Mouse (Mus musculus): Measurements from ENCODE around the gene Gcnt2. TPM values are rescaled to one million over a fixed set of nuclear protein-coding genes. Genes with fewer than 3 reads are reported as not detected.

Gene Gcnt2
- 0.77 and 0.82 TPM in 2 replicates for polyA plus RNA-seq (2015; fragmentation: Nextera tagmentation; extraction: Ambion mirVana)

GRCm38 (mm10) chr13:40859652-40860399 is at the start of gene Gcnt2:
Gcnt2 (plus strand) TSS chr13:40859754.
- DNase-seq (ENCODE audit: low spot score), result no peak

- DNase-seq (ENCODE audit: low spot score), result no peak
Observed at GRCm38 (mm10) chr13:40820617-40821016, 38.9 kb upstream of the Gcnt2 start.

GRCm38 (mm10) chr13:40821911-40822310 is 37.6 kb upstream of the Gcnt2 start:
- DNase-seq (ENCODE audit: low spot score), result no peak

GRCm38 (mm10) chr13:40841146-40841787 is 18.3 kb upstream of the Gcnt2 start:
- DNase-seq (ENCODE audit: low spot score), result no peak

- no peak for DNase-seq (ENCODE audit: low spot score)
Observed at GRCm38 (mm10) chr13:40842141-40842540, 17.4 kb upstream of the Gcnt2 start.

GRCm38 (mm10) chr13:40843418-40844067 is 16.0 kb upstream of the Gcnt2 start:
- peak; percentile 70 for DNase-seq (ENCODE audit: low spot score)

GRCm38 (mm10) chr13:40844144-40844543 is 15.4 kb upstream of the Gcnt2 start:
- DNase-seq (ENCODE audit: low spot score), result no peak

GRCm38 (mm10) chr13:40845951-40846350 is 13.6 kb upstream of the Gcnt2 start:
- no peak for DNase-seq (ENCODE audit: low spot score)

- DNase-seq (ENCODE audit: low spot score), result no peak
Observed at GRCm38 (mm10) chr13:40846375-40846774, 13.2 kb upstream of the Gcnt2 start.

- no peak for DNase-seq (ENCODE audit: low spot score)
Observed at GRCm38 (mm10) chr13:40847898-40848297, 11.7 kb upstream of the Gcnt2 start.

GRCm38 (mm10) chr13:40850686-40851085 is 8.9 kb upstream of the Gcnt2 start:
- DNase-seq (ENCODE audit: low spot score), result no peak

GRCm38 (mm10) chr13:40851281-40851680 is 8.3 kb upstream of the Gcnt2 start:
- DNase-seq (ENCODE audit: low spot score), result no peak

GRCm38 (mm10) chr13:40851961-40852360 is 7.6 kb upstream of the Gcnt2 start:
- no peak for DNase-seq (ENCODE audit: low spot score)

- no peak for DNase-seq (ENCODE audit: low spot score)
Observed at GRCm38 (mm10) chr13:40852791-40853190, 6.8 kb upstream of the Gcnt2 start.

GRCm38 (mm10) chr13:40853842-40854241 is 5.7 kb upstream of the Gcnt2 start:
- no peak for DNase-seq (ENCODE audit: low spot score)

GRCm38 (mm10) chr13:40854451-40855058 is 5.0 kb upstream of the Gcnt2 start:
- DNase-seq (ENCODE audit: low spot score), result peak; percentile 3

- no peak for DNase-seq (ENCODE audit: low spot score)
Observed at GRCm38 (mm10) chr13:40855266-40855665, 4.3 kb upstream of the Gcnt2 start.

GRCm38 (mm10) chr13:40856786-40857185 is 2.8 kb upstream of the Gcnt2 start:
- DNase-seq (ENCODE audit: low spot score), result no peak

GRCm38 (mm10) chr13:40857281-40857818 is 2.2 kb upstream of the Gcnt2 start:
- no peak for DNase-seq (ENCODE audit: low spot score)

GRCm38 (mm10) chr13:40859225-40859624 is 329 bp upstream of the Gcnt2 start:
- no peak for DNase-seq (ENCODE audit: low spot score)

GRCm38 (mm10) chr13:40863006-40863405 is 3.5 kb downstream of the Gcnt2 start:
- no peak for DNase-seq (ENCODE audit: low spot score)
